ENCODE assay signal across 27 mouse cellular contexts in the genomic region with DNA sequence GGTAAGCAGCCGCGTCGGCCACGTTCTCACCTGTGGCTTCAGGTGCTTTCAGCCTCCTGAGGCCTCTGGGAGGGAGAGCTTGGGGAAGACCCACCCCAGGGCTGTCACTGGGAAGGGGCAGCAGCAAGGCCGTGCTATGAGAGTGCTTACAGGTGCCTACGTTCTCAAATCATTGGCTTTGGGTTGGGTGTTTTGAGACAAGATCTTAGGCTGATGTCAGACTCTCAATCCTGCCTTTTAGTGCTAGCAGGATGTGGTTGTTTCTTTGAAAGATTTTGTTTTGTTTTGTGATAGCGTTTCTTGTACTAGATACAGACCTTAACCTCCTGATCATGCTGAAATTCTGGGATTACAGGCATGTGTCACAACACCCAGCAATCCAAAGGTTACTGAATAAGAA. TPM values are rescaled to one million over a fixed set of nuclear protein-coding genes. Genes with fewer than 3 reads are reported as not detected.
DNase-seq lines count a peak whose midpoint lies in the region; ATAC-seq lines count a peak whose summit lies in the region.
"Had no signal": no experiment of that assay in that cellular context is flagged by ENCODE, and none has a peak within 500 bp of the region (broad histone marks: within the 10 kb centered on the region; RNA-seq: fewer than 3 reads in every experiment).

No protein-coding gene starts in this region.

- H3K27me3 ChIP-seq in hindbrain, embryonic 14.5 days (ENCODE audit: control insufficient read depth, insufficient read depth, low read length): no peaks in the 10 kb centered on the region
- H3K27me3 ChIP-seq: embryonic facial prominence, embryonic 12.5 days; embryonic facial prominence, embryonic 15.5 days; heart, embryonic 12.5 days; heart, embryonic 15.5 days; hindbrain, embryonic 15.5 days; intestine, embryonic 15.5 days had no signal

- peaks cover 89% of the 10 kb centered on the region for H3K36me3 ChIP-seq in hindbrain, embryonic 14.5 days (replicated peaks; ENCODE audit: control insufficient read depth, insufficient read depth)

- H3K9me3 ChIP-seq in hindbrain, embryonic 14.5 days (ENCODE audit: control insufficient read depth, low read length): no peaks in the 10 kb centered on the region
- H3K9me3 ChIP-seq: embryonic facial prominence, embryonic 12.5 days; embryonic facial prominence, embryonic 15.5 days; heart, embryonic 12.5 days; heart, embryonic 15.5 days; hindbrain, embryonic 10.5 days; hindbrain, embryonic 15.5 days; intestine, embryonic 15.5 days had no signal

- no peak overlapping the region for H3K27ac ChIP-seq in hindbrain, embryonic 14.5 days
- H3K27ac ChIP-seq: embryonic facial prominence, embryonic 12.5 days; embryonic facial prominence, embryonic 15.5 days; gastrocnemius, adult 2 months; heart, embryonic 15.5 days; hindbrain, embryonic 10.5 days; hindbrain, embryonic 15.5 days; intestine, embryonic 15.5 days had no signal

- DNase-seq in thymus, postnatal 14 days: peak; percentile 25
- no peak for DNase-seq in thymus, postnatal 0 days (ENCODE audit: low spot score)
- peak; percentile 30 for DNase-seq in CD4-positive, CD25-positive, alpha-beta regulatory T cell, adult 2 months (ENCODE audit: low read depth, low spot score)
- DNase-seq in T-cell, adult 2 months (ENCODE audit: low spot score): peak; percentile 75
- peak; percentile 82 for DNase-seq in naive thymus-derived CD4-positive, alpha-beta T cell, adult 2 months (ENCODE audit: low read depth)
- no peak for DNase-seq in hindbrain, embryonic 14.5 days (ENCODE audit: low spot score)
- no peak for DNase-seq in neural tube, embryonic 10.5 days (ENCODE audit: extremely low spot score, low spot score)
- DNase-seq: adrenal gland, postnatal 10 days; adrenal gland, postnatal 36 days; cerebellum, adult 11 months; cerebellum, adult 2 months; cerebellum, adult 9-11 months; cerebellum, postnatal 25 days; forebrain, postnatal 0 days; gastrocnemius, adult 2 months; gastrocnemius, postnatal 14 days; heart, adult 18-20 months; heart, postnatal 10 days; heart, postnatal 36 days had no signal

- H3K4me1 ChIP-seq in hindbrain, embryonic 14.5 days (replicated peaks; ENCODE audit: control insufficient read depth, insufficient read depth, low read length): no peaks in the 10 kb centered on the region
- H3K4me1 ChIP-seq: embryonic facial prominence, embryonic 12.5 days; embryonic facial prominence, embryonic 15.5 days; heart, embryonic 12.5 days; heart, embryonic 15.5 days; hindbrain, embryonic 10.5 days; hindbrain, embryonic 15.5 days; intestine, embryonic 15.5 days had no signal

- ATAC-seq in hindbrain, embryonic 14.5 days (ENCODE audit: low FRiP score): no peak
- ATAC-seq: forebrain, embryonic 14.5 days; forebrain, postnatal 0 days; intestine, embryonic 15.5 days had no signal

- no peak overlapping the region for H3K9ac ChIP-seq in hindbrain, embryonic 14.5 days
- H3K9ac ChIP-seq: embryonic facial prominence, embryonic 12.5 days; embryonic facial prominence, embryonic 15.5 days; forebrain, postnatal 0 days; heart, embryonic 12.5 days; heart, embryonic 15.5 days; hindbrain, embryonic 15.5 days; intestine, embryonic 15.5 days had no signal

- WGBS in hindbrain, embryonic 14.5 days: 97% methylated on average over 7 of the region's 7 CpGs

- H3K4me3 ChIP-seq in hindbrain, embryonic 14.5 days (replicated peaks; ENCODE audit: low read length): no peak overlapping the region
- H3K4me3 ChIP-seq: embryonic facial prominence, embryonic 12.5 days; embryonic facial prominence, embryonic 15.5 days; gastrocnemius, adult 2 months; heart, embryonic 12.5 days; heart, embryonic 15.5 days; hindbrain, embryonic 10.5 days; hindbrain, embryonic 15.5 days; intestine, embryonic 15.5 days had no signal

- H3K4me2 ChIP-seq in hindbrain, embryonic 14.5 days (replicated peaks): no peak overlapping the region
- H3K4me2 ChIP-seq: embryonic facial prominence, embryonic 12.5 days; embryonic facial prominence, embryonic 15.5 days; heart, embryonic 12.5 days; heart, embryonic 15.5 days; hindbrain, embryonic 15.5 days; intestine, embryonic 15.5 days had no signal

RNA-seq across cellular contexts. Expression of a gene that starts 11.9 kb away (rescaled TPM):
- polyA plus RNA-seq in thymus, postnatal 0 days (2015; fragmentation: Nextera tagmentation; extraction: Ambion mirVana): 16.5 and 17.2 TPM in 2 replicates
- 18.1 and 20.4 TPM in 2 replicates for polyA plus RNA-seq in hindbrain, embryonic 14.5 days (2014; fragmentation: Nextera tagmentation; extraction: Ambion mirVana)

RNA-seq across cellular contexts. Expression of a gene that starts 12.2 kb away (rescaled TPM):
- polyA plus RNA-seq in thymus, postnatal 0 days (2015; fragmentation: Nextera tagmentation; extraction: Ambion mirVana): 69.3 and 76.4 TPM in 2 replicates
- 91.1 and 92.0 TPM in 2 replicates for polyA plus RNA-seq in hindbrain, embryonic 14.5 days (2014; fragmentation: Nextera tagmentation; extraction: Ambion mirVana)

Comparison
In these comparisons a context has a peak if more than half of its experiments do, and no peak if none do; other contexts are left out.
1. DNase-seq: peak in thymus, postnatal 14 days (single experiment), CD4-positive, CD25-positive, alpha-beta regulatory T cell, adult 2 months (single experiment), T-cell, adult 2 months (single experiment) and naive thymus-derived CD4-positive, alpha-beta T cell, adult 2 months (single experiment); none in thymus, postnatal 0 days (single experiment), hindbrain, embryonic 14.5 days (single experiment) and neural tube, embryonic 10.5 days (single experiment).